ENCODE assay signal across 15 mouse cellular contexts in the genomic region with DNA sequence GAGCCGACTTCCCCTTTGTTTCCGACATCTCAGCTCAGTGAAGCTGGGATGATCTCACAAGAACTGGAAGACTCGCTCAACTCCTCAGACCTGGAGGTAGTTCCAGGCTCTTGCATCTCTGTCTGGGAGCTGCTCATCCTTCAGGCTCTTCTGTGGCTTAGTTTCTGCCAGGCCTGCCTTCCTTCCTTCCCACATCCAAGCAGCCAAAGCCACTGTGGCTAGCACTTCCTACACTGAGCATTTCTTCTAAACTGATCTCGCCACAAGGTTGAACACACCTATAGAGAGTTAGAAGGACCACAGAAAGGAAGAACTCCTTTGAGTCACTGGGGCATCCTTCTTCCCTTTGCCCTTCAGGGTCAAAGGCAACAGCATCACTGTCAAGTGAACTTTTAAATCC.
A peak's percentile ranks its signal among the peaks of the same experiment; 100 is the strongest.
DNase-seq lines count a peak whose midpoint lies in the region; ATAC-seq lines count a peak whose summit lies in the region.
"Had no signal": no experiment of that assay in that cellular context is flagged by ENCODE, and none has a peak within 500 bp of the region (broad histone marks: within the 10 kb centered on the region; RNA-seq: fewer than 3 reads in every experiment).

No protein-coding gene starts in this region.

- peak; percentile 45 for ATAC-seq in frontal cortex, adult (ENCODE audit: low TSS enrichment)
- ATAC-seq: activated CD4-positive, CD25-positive, alpha-beta regulatory T cell, adult 4 months; intestine, postnatal 0 days had no signal

- no peak for DNase-seq in frontal cortex, postnatal 25 days (ENCODE audit: low spot score in 2 of 2)
- DNase-seq in CD4-positive helper T cell, adult 2 months (ENCODE audit: low read depth, low spot score) = peak; percentile 45
- peak; percentile 51 for DNase-seq in brain, adult 2 months (ENCODE audit: low read depth, low spot score)
- no peak for DNase-seq in c-Kit-positive CD71-positive TER-119-positive erythroid progenitor cells, embryonic 14.5 days (ENCODE audit: low spot score)
- DNase-seq in right cerebral cortex, adult 2 months (ENCODE audit: low spot score in 2 of 2) = no peak
- DNase-seq: adrenal gland, postnatal 14 days; B cell, adult 2 months; embryo, embryonic 11 days; gastrocnemius, adult 2 months; gastrocnemius, postnatal 25 days; heart, adult 11 months; heart, postnatal 36 days had no signal

Comparison
In these comparisons a context has a peak if more than half of its experiments do, and no peak if none do; other contexts are left out.
1. DNase-seq: peak in CD4-positive helper T cell, adult 2 months (single experiment) and brain, adult 2 months (single experiment); none in frontal cortex, postnatal 25 days (0 of 2), c-Kit-positive CD71-positive TER-119-positive erythroid progenitor cells, embryonic 14.5 days (single experiment) and right cerebral cortex, adult 2 months (0 of 2).